Mouse (Mus musculus) heart, embryonic 10.5 days (tissue): ENCODE results near the gene Emp1. TPM values are rescaled to one million over a fixed set of nuclear protein-coding genes. Genes with fewer than 3 reads are reported as not detected.

Experiments used
- DNase-seq: peaks from one replicate; pipeline ENCODE4 v3.0.0-alpha.2; 2017; ENCODE audit warnings: low spot score
- H3K27ac ChIP-seq: fragments of 300-500 bp; sonication (generic); 2 replicates; pipeline ENCODE4 v1.5.1; 2016; ENCODE audit warnings: mild to moderate bottlenecking
- H3K27me3 ChIP-seq: fragments of 300-500 bp; sonication (generic); 2 replicates; pipeline ENCODE4 v1.6.1; 2016; ENCODE audit warnings: mild to moderate bottlenecking; ENCODE audit not compliant: poor library complexity, insufficient read depth, severe bottlenecking
- H3K36me3 ChIP-seq: fragments of 300-500 bp; sonication (generic); 2 replicates; pipeline ENCODE4 v1.6.1; 2016; ENCODE audit warnings: mild to moderate bottlenecking, moderate library complexity
- H3K4me1 ChIP-seq: fragments of 300-500 bp; sonication (generic); 2 replicates; pipeline ENCODE4 v1.6.1; 2016; ENCODE audit warnings: mild to moderate bottlenecking
- H3K4me3 ChIP-seq: fragments of 300-500 bp; sonication (generic); 2 replicates; pipeline ENCODE4 v1.5.1; 2016; ENCODE audit warnings: mild to moderate bottlenecking, moderate library complexity
- H3K9me3 ChIP-seq: fragments of 300-500 bp; sonication (generic); 2 replicates; pipeline ENCODE4 v1.6.1; 2016; ENCODE audit warnings: mild to moderate bottlenecking, moderate library complexity
- WGBS: fragments of 180-500 bp; shearing (Covaris S2); methylation state at CpG from one replicate; pipeline ENCODE4 v1.1.7; 2016; 5-methylcytosine and 5-hydroxymethylcytosine counted together
- polyA plus RNA-seq: library from polyadenylated mRNA; unstranded; fragments of >200 nt; fragmentation: Nextera tagmentation; extraction: Ambion mirVana; gene quantifications from 2 replicates; pipeline ENCODE4 v1.2.1, GENCODE M21; 2016

Emp1 gene
- polyA plus RNA-seq, 1 experiment from 2014 or later = 5.1 TPM

GRCm38 (mm10) chr6:135336376-135336775 lies 26.0 kb upstream of the Emp1 start:
- no peaks in the 10 kb centered on the region for H3K27me3 ChIP-seq
- no peak overlapping the region for H3K27ac ChIP-seq
- no peaks in the 10 kb centered on the region for H3K9me3 ChIP-seq
- H3K4me1 ChIP-seq = peaks cover 23% of the 10 kb centered on the region
- no peak overlapping the region for H3K4me3 ChIP-seq
- WGBS = 84% methylated on average over 8 of the region's 8 CpGs
- DNase-seq = no peak
- no peaks in the 10 kb centered on the region for H3K36me3 ChIP-seq

GRCm38 (mm10) chr6:135340355-135341075 lies 21.8 kb upstream of the Emp1 start:
- DNase-seq = no peak
- Histone ChIP-seq H3K27me3 (no peaks in the 10 kb centered on the region), H3K4me1 (peaks cover 5% of the 10 kb centered on the region; the same call in 1 of the 2 replicates), H3K27ac (peak overlapping the region; percentile 52), H3K9me3 (no peaks in the 10 kb centered on the region), H3K36me3 (no peaks in the 10 kb centered on the region), H3K4me3 (no peak overlapping the region)
- 77% methylated on average over 9 of the region's 9 CpGs for WGBS

- DNase-seq = no peak
- Histone ChIP-seq H3K9me3 (no peaks in the 10 kb centered on the region), H3K4me1 (peaks cover 5% of the 10 kb centered on the region; the same call in 1 of the 2 replicates), H3K36me3 (no peaks in the 10 kb centered on the region), H3K27me3 (no peaks in the 10 kb centered on the region), H3K4me3 (no peak overlapping the region), H3K27ac (no peak overlapping the region)
- 61% methylated on average over 4 of the region's 4 CpGs for WGBS
Measured at GRCm38 (mm10) chr6:135341076-135341378, 21.3 kb upstream of the Emp1 start.

GRCm38 (mm10) chr6:135351638-135352302 lies 10.6 kb upstream of the Emp1 start:
- Histone ChIP-seq H3K4me3 (no peak overlapping the region), H3K27ac (no peak overlapping the region; the same call in 1 of the 2 replicates), H3K36me3 (no peaks in the 10 kb centered on the region), H3K4me1 (peaks cover 8% of the 10 kb centered on the region), H3K9me3 (no peaks in the 10 kb centered on the region), H3K27me3 (no peaks in the 10 kb centered on the region)
- DNase-seq = no peak
- WGBS = 69% methylated on average over 8 of the region's 8 CpGs

GRCm38 (mm10) chr6:135352537-135352936 lies 9.8 kb upstream of the Emp1 start:
- Histone ChIP-seq H3K27me3 (no peaks in the 10 kb centered on the region), H3K27ac (no peak overlapping the region), H3K36me3 (no peaks in the 10 kb centered on the region), H3K9me3 (no peaks in the 10 kb centered on the region), H3K4me1 (peaks cover 8% of the 10 kb centered on the region), H3K4me3 (no peak overlapping the region)
- DNase-seq = no peak
- WGBS = 79% methylated on average over 4 of the region's 4 CpGs

- 84% methylated on average over 4 of the region's 4 CpGs for WGBS
Measured at GRCm38 (mm10) chr6:135354953-135355352, 7.4 kb upstream of the Emp1 start.

GRCm38 (mm10) chr6:135360331-135360730 lies 2.0 kb upstream of the Emp1 start:
- 32% methylated on average over 4 of the region's 4 CpGs for WGBS
- Histone ChIP-seq H3K27ac (no peak overlapping the region), H3K36me3 (no peaks in the 10 kb centered on the region), H3K4me3 (no peak overlapping the region), H3K4me1 (peaks cover 24% of the 10 kb centered on the region), H3K27me3 (no peaks in the 10 kb centered on the region), H3K9me3 (no peaks in the 10 kb centered on the region)
- DNase-seq = no peak

More at GRCm38 (mm10) chr6:135354953-135355352, 7.4 kb upstream of the Emp1 start:
- Histone ChIP-seq H3K27ac (no peak overlapping the region), H3K9me3 (no peaks in the 10 kb centered on the region), H3K27me3 (no peaks in the 10 kb centered on the region), H3K4me1 (peaks cover 8% of the 10 kb centered on the region), H3K4me3 (no peak overlapping the region), H3K36me3 (no peaks in the 10 kb centered on the region)
- DNase-seq = no peak

- no peak for DNase-seq
- no peak overlapping the region for H3K27ac ChIP-seq
- H3K9me3 ChIP-seq = no peaks in the 10 kb centered on the region
- no peaks in the 10 kb centered on the region for H3K27me3 ChIP-seq
- H3K4me1 ChIP-seq = peaks cover 24% of the 10 kb centered on the region
- H3K4me3 ChIP-seq = no peak overlapping the region
- 66% methylated on average over 3 of the region's 3 CpGs for WGBS
- no peaks in the 10 kb centered on the region for H3K36me3 ChIP-seq
Measured at GRCm38 (mm10) chr6:135362098-135362458, 267 bp upstream of the Emp1 start.

GRCm38 (mm10) chr6:135363344-135364040 lies 1.1 kb downstream of the Emp1 start:
- H3K4me1 ChIP-seq = peaks cover 29% of the 10 kb centered on the region
- no peaks in the 10 kb centered on the region for H3K36me3 ChIP-seq
- no peaks in the 10 kb centered on the region for H3K9me3 ChIP-seq
- H3K4me3 ChIP-seq = peak overlapping the region; percentile 46; the same call in 1 of the 2 replicates
- 56% methylated on average over 10 of the region's 10 CpGs for WGBS
- H3K27me3 ChIP-seq = no peaks in the 10 kb centered on the region
- peak overlapping the region; percentile 78 for H3K27ac ChIP-seq
- no peak for DNase-seq

- peaks cover 29% of the 10 kb centered on the region for H3K4me1 ChIP-seq
- no peaks in the 10 kb centered on the region for H3K27me3 ChIP-seq
- H3K27ac ChIP-seq = peak overlapping the region; percentile 59; the same call in 1 of the 2 replicates
- no peaks in the 10 kb centered on the region for H3K36me3 ChIP-seq
- no peak for DNase-seq
- WGBS = 40% methylated on average over 9 of the region's 9 CpGs
- H3K9me3 ChIP-seq = no peaks in the 10 kb centered on the region
- H3K4me3 ChIP-seq = peak overlapping the region; percentile 46; the same call in 1 of the 2 replicates
Measured at GRCm38 (mm10) chr6:135364041-135364745, 1.8 kb downstream of the Emp1 start.

- no peaks in the 10 kb centered on the region for H3K27me3 ChIP-seq
- H3K27ac ChIP-seq = peak overlapping the region; percentile 59
- DNase-seq = no peak
- H3K36me3 ChIP-seq = no peaks in the 10 kb centered on the region
- H3K4me3 ChIP-seq = peak overlapping the region; percentile 3; the same call in 1 of the 2 replicates
- peaks cover 34% of the 10 kb centered on the region for H3K4me1 ChIP-seq
- no peaks in the 10 kb centered on the region for H3K9me3 ChIP-seq
- 67% methylated on average over 6 of the region's 6 CpGs for WGBS
Measured at GRCm38 (mm10) chr6:135364891-135365301, 2.6 kb downstream of the Emp1 start.

- Histone ChIP-seq H3K27me3 (no peaks in the 10 kb centered on the region), H3K9me3 (no peaks in the 10 kb centered on the region), H3K4me1 (peaks cover 32% of the 10 kb centered on the region), H3K36me3 (no peaks in the 10 kb centered on the region), H3K27ac (no peak overlapping the region; the same call in 1 of the 2 replicates), H3K4me3 (no peak overlapping the region)
- 79% methylated on average over 4 of the region's 4 CpGs for WGBS
- no peak for DNase-seq
Measured at GRCm38 (mm10) chr6:135365614-135366013, 3.3 kb downstream of the Emp1 start.
